Mouse (Mus musculus) stomach, postnatal 0 days (tissue): ENCODE results near the gene Sco1. TPM values are rescaled to one million over a fixed set of nuclear protein-coding genes. Genes with fewer than 3 reads are reported as not detected.

Source experiments
- ATAC-seq: fragments of 200-750 bp; cut with Nextera tagmentation; 2 replicates; pipeline ENCODE4 v1.8.0; 2017; ENCODE audit not compliant: low FRiP score, low TSS enrichment
- DNase-seq: peaks from one replicate; pipeline ENCODE4 v3.0.0-alpha.2; 2016; ENCODE audit warnings: low spot score
- H3K27ac ChIP-seq: fragments of 300-500 bp; sonication (generic); replicated peaks from 2 replicates; pipeline ENCODE4 v1.5.1; 2014; ENCODE audit warnings: mild to moderate bottlenecking, control low read depth
- H3K27me3 ChIP-seq: fragments of 300-500 bp; sonication (generic); 2 replicates; pipeline ENCODE4 v1.6.1; 2014; ENCODE audit warnings: low read length; ENCODE audit not compliant: control insufficient read depth, insufficient read depth
- H3K36me3 ChIP-seq: fragments of 300-500 bp; sonication (generic); 2 replicates; pipeline ENCODE4 v1.6.1; 2014; ENCODE audit warnings: low read length, mixed read lengths; ENCODE audit not compliant: control insufficient read depth, insufficient read depth
- H3K4me1 ChIP-seq: fragments of 300-500 bp; sonication (generic); replicated peaks from 2 replicates; pipeline ENCODE4 v1.6.1; 2014; ENCODE audit warnings: antibody characterized with exemption; ENCODE audit not compliant: control insufficient read depth, insufficient read depth
- H3K4me2 ChIP-seq: fragments of 300-500 bp; sonication (generic); replicated peaks from 2 replicates; pipeline ENCODE4 v1.6.1; 2014; ENCODE audit warnings: low read depth, mild to moderate bottlenecking, control low read depth, moderate library complexity
- H3K4me3 ChIP-seq: fragments of 300-500 bp; sonication (generic); 2 replicates; pipeline ENCODE4 v1.5.1; 2014; ENCODE audit warnings: low read depth, low read length, control low read depth
- H3K9ac ChIP-seq: fragments of 300-500 bp; sonication (generic); 2 replicates; pipeline ENCODE4 v1.6.1; 2014; ENCODE audit warnings: mild to moderate bottlenecking, low read length, control low read depth, mixed read lengths
- H3K9me3 ChIP-seq: fragments of 300-500 bp; sonication (generic); 2 replicates; pipeline ENCODE4 v1.6.1; 2016; ENCODE audit warnings: low read length; ENCODE audit not compliant: control insufficient read depth
- CTCF ChIP-seq: IDR thresholded peaks from 2 replicates; pipeline ENCODE4 v1.5.1; 2016; ENCODE audit warnings: antibody characterized with exemption, low read depth, mild to moderate bottlenecking, moderate library complexity
- EP300 ChIP-seq: optimal IDR thresholded peaks from 2 replicates; pipeline ENCODE3; 2016; ENCODE audit warnings: antibody characterized with exemption
- WGBS: fragments of 180-500 bp; shearing (Covaris S2); extraction: QIAGEN DNeasy Blood & Tissue Kit; methylation state at CpG from one replicate; pipeline ENCODE4 v1.1.7; 2014; 5-methylcytosine and 5-hydroxymethylcytosine counted together
- microRNA-seq: library from miRNA; unstranded; fragments of <30 nt; microRNA quantifications from one replicate; pipeline ENCODE4, GENCODE M21; 2016
- polyA plus RNA-seq: library from polyadenylated mRNA; unstranded; fragments of >200 nt; fragmentation: Nextera tagmentation; extraction: Ambion mirVana; gene quantifications from 2 replicates; pipeline ENCODE4 v1.2.1, GENCODE M21; 2015

The Sco1 gene
- polyA plus RNA-seq, 1 experiment from 2014 or later, result 14.5 TPM

GRCm38 (mm10) chr11:67114901-67115300 is 62.4 kb downstream of the Sco1 start:
- no peak overlapping the region for H3K4me3 ChIP-seq
- WGBS, result 81% methylated on average over 12 of the region's 12 CpGs
- H3K27ac ChIP-seq, result no peak overlapping the region
- ATAC-seq (no peak), DNase-seq (no peak)
- no peaks in the 10 kb centered on the region for H3K4me1 ChIP-seq
- no peaks in the 10 kb centered on the region for H3K9me3 ChIP-seq
- H3K9ac ChIP-seq, result no peak overlapping the region
- no peaks in the 10 kb centered on the region for H3K36me3 ChIP-seq
- TF ChIP-seq CTCF (no peak), EP300 (no peak)
- H3K27me3 ChIP-seq, result no peaks in the 10 kb centered on the region
- H3K4me2 ChIP-seq, result no peak overlapping the region

Small RNA genes lying within 50 kb of the gene (microRNA-seq; reads per million reads assigned to microRNA genes)
- not detected for gene Mir6923

Other genes starting within 250 kb of the Sco1 start
- gene Pirt, start 140.7 kb upstream of the Sco1 start, polyA plus RNA-seq, result 5.6 and 6.0 TPM in 2 replicates
- gene Tmem238l, start 96.0 kb upstream of the Sco1 start, polyA plus RNA-seq, result 21.4 and 24.8 TPM in 2 replicates
- 3.7 and 4.9 TPM in 2 replicates for gene Tmem220, start 27.5 kb upstream of the Sco1 start, polyA plus RNA-seq
- 17.3 and 17.4 TPM in 2 replicates for gene Adprm, start 76 bp upstream of the Sco1 start, polyA plus RNA-seq
- 0.91 and 1.5 TPM in 2 replicates for gene Myh3, start 25.6 kb downstream of the Sco1 start, polyA plus RNA-seq
- 0.04 and 0.10 TPM in 2 replicates for gene Myh2, start 118.4 kb downstream of the Sco1 start, polyA plus RNA-seq
- gene Myh1, start 147.4 kb downstream of the Sco1 start, polyA plus RNA-seq, result 0.01 and 0.05 TPM in 2 replicates
- not detected in 2 replicates for gene Myh4, start 185.4 kb downstream of the Sco1 start, polyA plus RNA-seq
- gene Myh8, start 224.5 kb downstream of the Sco1 start, polyA plus RNA-seq, result 0.24 and 0.38 TPM in 2 replicates